Mouse (Mus musculus) heart, postnatal 0 days (tissue): ENCODE measurements around the gene Zcchc17. TPM values are rescaled to one million over a fixed set of nuclear protein-coding genes. Genes with fewer than 3 reads are reported as not detected.
A peak's percentile ranks its signal among the peaks of the same experiment; 100 is the strongest.

Experiments
- ATAC-seq: fragments of 200-750 bp; cut with Nextera tagmentation; 2 replicates; pipeline ENCODE4 v1.8.0; 2017; ENCODE audit warnings: low read depth, moderate number of reproducible peaks, moderate library complexity; ENCODE audit not compliant: insufficient read depth
- DNase-seq: peaks from one replicate; pipeline ENCODE4 v3.0.0-alpha.2; 2016; ENCODE audit warnings: low spot score
- H3K27ac ChIP-seq: fragments of 300-500 bp; sonication (generic); 2 replicates; pipeline ENCODE4 v1.5.1; 2014; ENCODE audit warnings: low read depth, mild to moderate bottlenecking
- H3K27me3 ChIP-seq: fragments of 300-500 bp; sonication (generic); 2 replicates; pipeline ENCODE4 v1.6.1; 2014; ENCODE audit warnings: low read length, mixed read lengths; ENCODE audit not compliant: control insufficient read depth, insufficient read depth
- H3K36me3 ChIP-seq: fragments of 300-500 bp; sonication (generic); replicated peaks from 2 replicates; pipeline ENCODE4 v1.6.1; 2014; ENCODE audit warnings: low read length, mixed read lengths; ENCODE audit not compliant: control insufficient read depth, insufficient read depth
- H3K4me1 ChIP-seq: fragments of 300-500 bp; sonication (generic); 2 replicates; pipeline ENCODE4 v1.6.1; 2014; ENCODE audit warnings: antibody characterized with exemption; ENCODE audit not compliant: control insufficient read depth, insufficient read depth
- H3K4me2 ChIP-seq: fragments of 300-500 bp; sonication (generic); 2 replicates; pipeline ENCODE4 v1.6.1; 2014; ENCODE audit warnings: low read depth, mild to moderate bottlenecking, low read length, moderate library complexity
- H3K4me3 ChIP-seq: fragments of 300-500 bp; sonication (generic); 2 replicates; pipeline ENCODE4 v1.5.1; 2014; ENCODE audit warnings: low read depth, low read length
- H3K9ac ChIP-seq: fragments of 300-500 bp; sonication (generic); replicated peaks from 2 replicates; pipeline ENCODE4 v1.6.1; 2014; ENCODE audit warnings: low read depth, low read length, mixed read lengths
- H3K9me3 ChIP-seq: fragments of 300-500 bp; sonication (generic); replicated peaks from 2 replicates; pipeline ENCODE4 v1.6.1; 2016; ENCODE audit warnings: low read length; ENCODE audit not compliant: control insufficient read depth
- CTCF ChIP-seq: IDR thresholded peaks from 2 replicates; pipeline ENCODE4 v1.5.1; 2016; ENCODE audit warnings: antibody characterized with exemption, control low read depth, low read depth
- EP300 ChIP-seq: IDR thresholded peaks from 2 replicates; pipeline ENCODE4 v1.6.1; 2016; ENCODE audit warnings: antibody characterized with exemption, low read depth
- WGBS: fragments of 180-500 bp; shearing (Covaris S2); extraction: QIAGEN DNeasy Blood & Tissue Kit; methylation state at CpG from one replicate; pipeline ENCODE4 v1.1.7; 2014; 5-methylcytosine and 5-hydroxymethylcytosine counted together
- polyA plus RNA-seq: library from polyadenylated mRNA; unstranded; fragments of >200 nt; fragmentation: Nextera tagmentation; extraction: Ambion mirVana; gene quantifications from 2 replicates; pipeline ENCODE4 v1.2.1, GENCODE M21; 2015
- total RNA-seq: library from RNA; depleted of rRNA; stranded (reverse); fragments of >200 nt; gene quantifications from 2 replicates; pipeline ENCODE4 v1.2.3, GENCODE M21; 2014; ENCODE audit warnings: low replicate concordance; rRNA removed

Gene Zcchc17
- total RNA-seq: 19.6 and 20.0 TPM in 2 replicates
- 39.6 and 46.8 TPM in 2 replicates for polyA plus RNA-seq

DNA sequence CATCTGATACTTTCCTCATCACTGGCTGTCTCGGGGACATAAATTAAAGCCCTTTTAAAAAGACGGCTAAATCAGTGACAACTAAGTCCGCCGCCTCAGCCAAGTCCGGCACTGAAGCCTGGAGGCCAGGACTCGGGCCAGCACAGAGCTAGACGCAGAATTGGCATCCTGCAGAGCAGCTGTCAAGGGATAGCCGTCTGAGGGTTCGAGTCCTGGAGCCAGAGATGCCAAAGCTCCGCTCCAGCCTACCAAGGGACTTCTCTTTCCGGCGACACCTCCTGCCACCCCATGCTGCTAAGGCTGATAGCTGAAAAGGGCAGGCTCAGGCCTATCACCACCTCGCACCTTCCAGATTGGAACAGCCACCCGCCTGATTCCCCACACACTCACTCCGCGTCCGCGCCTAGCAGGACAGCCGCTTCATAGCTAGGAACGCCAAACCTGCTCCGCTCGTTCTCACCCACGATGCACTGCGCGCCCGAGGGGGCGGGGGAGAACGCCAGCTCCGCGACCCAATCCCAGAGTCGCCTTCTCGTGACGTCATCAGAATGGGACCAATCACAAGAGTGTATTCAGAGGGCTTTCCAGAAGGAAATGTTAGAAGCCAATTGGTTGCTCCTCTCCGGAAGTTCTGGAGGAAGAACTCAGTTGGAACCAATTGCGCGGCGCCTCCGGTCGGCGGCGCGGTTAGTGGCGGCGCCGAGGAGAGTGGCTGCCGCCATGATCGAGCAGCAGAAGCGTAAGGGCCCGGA, at the start of gene Zcchc17, which contains the start of gene Snrnp40:
Gene Zcchc17, minus strand, starts transcription at position 458 of the 752 bp plus-strand sequence.
Gene Snrnp40, plus strand, starts transcription at position 647 of the 752 bp plus-strand sequence.
- TF ChIP-seq EP300 (no peak; the same call in 1 of the 2 replicates), CTCF (no peak)
- peaks cover 22% of the 10 kb centered on the region for H3K36me3 ChIP-seq
- H3K9ac ChIP-seq: peak within 1 kb of the TSS; percentile 75
- WGBS: under 1% methylated on average over 49 of the region's 49 CpGs
- H3K4me2 ChIP-seq: peak within 1 kb of the TSS; percentile 85
- H3K4me1 ChIP-seq: peaks cover 18% of the 10 kb centered on the region
- no peaks in the 10 kb centered on the region for H3K27me3 ChIP-seq
- no peaks in the 10 kb centered on the region for H3K9me3 ChIP-seq
- DNase-seq: peak; percentile 99
- peak within 1 kb of the TSS; percentile 73 for H3K4me3 ChIP-seq
- peak within 1 kb of the TSS; percentile 81 for H3K27ac ChIP-seq
- ATAC-seq: peak; percentile 99

GRCm38 (mm10) chr4:130391265-130391664, 31.5 kb upstream of the Zcchc17 start:
- peak; percentile 40 for TF ChIP-seq CTCF
- TF ChIP-seq EP300: no peak
- Histone ChIP-seq H3K9ac (no peak overlapping the region), H3K4me2 (no peak overlapping the region), H3K4me1 (no peaks in the 10 kb centered on the region), H3K9me3 (no peaks in the 10 kb centered on the region), H3K27ac (no peak overlapping the region), H3K4me3 (no peak overlapping the region), H3K27me3 (no peaks in the 10 kb centered on the region), H3K36me3 (peaks cover 34% of the 10 kb centered on the region)
- DNase-seq (peak; percentile 8), ATAC-seq (no peak; the same call in 1 of the 2 replicates)
- 68% methylated on average over 3 of the region's 3 CpGs for WGBS

GRCm38 (mm10) chr4:130389927-130390326, 30.2 kb upstream of the Zcchc17 start:
- Histone ChIP-seq H3K9ac (no peak overlapping the region), H3K9me3 (no peaks in the 10 kb centered on the region), H3K4me3 (no peak overlapping the region), H3K4me2 (no peak overlapping the region), H3K27me3 (no peaks in the 10 kb centered on the region), H3K36me3 (peaks cover 47% of the 10 kb centered on the region), H3K4me1 (no peaks in the 10 kb centered on the region), H3K27ac (no peak overlapping the region)
- 86% methylated on average over 7 of the region's 7 CpGs for WGBS
- ATAC-seq: no peak
- TF ChIP-seq CTCF (no peak), EP300 (no peak)
- no peak for DNase-seq

- TF ChIP-seq EP300 (no peak), CTCF (no peak)
- DNase-seq (no peak), ATAC-seq (no peak)
- H3K4me2 ChIP-seq: no peak overlapping the region
- no peaks in the 10 kb centered on the region for H3K27me3 ChIP-seq
- H3K9ac ChIP-seq: no peak overlapping the region
- no peak overlapping the region for H3K27ac ChIP-seq
- no peak overlapping the region for H3K4me3 ChIP-seq
- no peaks in the 10 kb centered on the region for H3K9me3 ChIP-seq
- no peaks in the 10 kb centered on the region for H3K4me1 ChIP-seq
- H3K36me3 ChIP-seq: peaks cover 51% of the 10 kb centered on the region
- 71% methylated on average over 6 of the region's 6 CpGs for WGBS
Observed at GRCm38 (mm10) chr4:130389496-130389895, 29.8 kb upstream of the Zcchc17 start.

DNA sequence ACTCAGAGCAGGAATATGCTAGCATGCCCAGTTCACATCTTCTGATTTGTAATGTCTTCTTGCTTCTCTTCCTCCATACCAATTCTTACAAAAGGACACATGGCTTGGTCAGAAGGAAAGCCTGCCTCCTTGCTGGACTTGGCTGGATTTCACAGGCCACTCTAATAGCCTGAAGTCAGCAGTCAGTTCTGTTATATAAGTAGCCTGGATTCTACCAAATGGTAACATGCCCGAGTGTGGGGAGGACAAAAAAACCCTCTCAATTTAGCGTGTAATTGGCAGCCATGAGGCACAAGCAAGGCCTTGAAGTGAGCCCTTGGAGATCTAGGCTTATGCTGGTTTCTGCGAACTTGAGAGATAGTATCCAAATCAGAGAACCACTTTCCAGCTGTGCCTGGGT, 27.5 kb upstream of the Zcchc17 start:
- DNase-seq (no peak), ATAC-seq (no peak)
- Histone ChIP-seq H3K4me3 (no peak overlapping the region), H3K9ac (no peak overlapping the region), H3K27me3 (no peaks in the 10 kb centered on the region), H3K4me1 (no peaks in the 10 kb centered on the region), H3K9me3 (no peaks in the 10 kb centered on the region), H3K27ac (no peak overlapping the region), H3K36me3 (peaks cover 73% of the 10 kb centered on the region), H3K4me2 (no peak overlapping the region)
- TF ChIP-seq EP300 (no peak), CTCF (no peak)
- 85% methylated on average over 3 of the region's 3 CpGs for WGBS

DNA sequence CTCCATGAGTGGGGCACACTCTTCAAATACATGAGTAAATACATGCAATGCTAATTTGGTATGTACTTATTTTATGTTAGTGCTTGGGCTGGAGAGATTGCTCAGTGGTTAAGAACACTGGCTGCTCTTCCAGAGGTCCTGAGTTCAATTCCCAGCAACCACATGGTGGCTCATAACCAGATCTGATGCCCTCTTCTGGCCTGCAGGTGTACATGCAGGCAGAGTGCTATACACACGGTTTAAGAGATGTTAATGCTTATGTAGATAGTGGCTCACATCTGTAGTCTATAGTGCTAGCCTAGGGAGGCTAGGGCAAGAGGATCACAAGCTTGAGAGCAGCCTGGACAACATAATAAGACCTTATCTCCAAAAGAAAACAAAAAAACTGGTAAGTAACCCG, 20.7 kb upstream of the Zcchc17 start:
- no peak for ATAC-seq
- no peak overlapping the region for H3K9ac ChIP-seq
- peaks cover 95% of the 10 kb centered on the region for H3K36me3 ChIP-seq
- H3K9me3 ChIP-seq: no peaks in the 10 kb centered on the region
- H3K4me3 ChIP-seq: no peak overlapping the region
- no peaks in the 10 kb centered on the region for H3K4me1 ChIP-seq
- WGBS: 74% methylated on average over 2 of the region's 2 CpGs
- H3K27me3 ChIP-seq: no peaks in the 10 kb centered on the region
- H3K27ac ChIP-seq: no peak overlapping the region
- TF ChIP-seq CTCF: no peak
- no peak for TF ChIP-seq EP300
- no peak overlapping the region for H3K4me2 ChIP-seq
- no peak for DNase-seq
